Mouse (Mus musculus) liver, postnatal 0 days (tissue): Measurements from ENCODE around the gene Hoxa2.

ENCODE experiments used
- CTCF ChIP-seq: sonication (generic); IDR thresholded peaks from 2 replicates; pipeline ENCODE4 v1.5.1; 2016; ENCODE audit warnings: antibody characterized with exemption, low read depth
- EP300 ChIP-seq: IDR thresholded peaks from 2 replicates; pipeline ENCODE4 v1.6.1; 2016; ENCODE audit warnings: antibody characterized with exemption, low read depth, mild to moderate bottlenecking

DNA sequence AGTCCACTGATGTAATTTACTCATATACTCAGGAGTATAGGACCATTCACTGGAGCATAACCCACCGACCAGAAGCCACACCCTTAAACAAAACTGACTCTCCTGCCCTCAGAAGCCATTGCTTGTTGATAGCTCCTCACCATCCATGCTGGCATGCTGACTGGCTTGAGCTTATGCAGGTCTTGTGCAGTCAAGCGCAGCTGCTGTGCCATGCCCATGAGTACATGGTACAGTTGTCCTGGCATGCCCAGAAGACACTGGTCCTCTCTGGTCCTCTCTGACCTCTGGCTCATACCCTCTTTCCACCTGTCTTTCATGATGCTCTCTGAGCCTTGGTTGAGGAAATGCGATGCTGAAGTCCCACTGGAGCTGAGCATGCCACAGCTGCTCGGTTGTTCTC is 41.0 kb downstream of the Hoxa2 start:
- no peak for TF ChIP-seq EP300
- TF ChIP-seq CTCF = no peak
